In genomic region chr11:7609921-7610320, GRCm38 (mm10) we compare ENCODE assay signal across 25 mouse cellular contexts.
DNase-seq lines count a peak whose midpoint lies in the region; ATAC-seq and TF ChIP-seq lines count a peak whose summit lies in the region.
"Had no signal": no experiment of that assay in that cellular context is flagged by ENCODE, and none has a peak within 500 bp of the region (broad histone marks: within the 10 kb centered on the region; RNA-seq: fewer than 3 reads in every experiment).

No protein-coding gene starts in this region.

- H3K36me3 ChIP-seq in kidney, adult 2 months (ENCODE audit: control insufficient read depth, insufficient read depth, low read length): no peaks in the 10 kb centered on the region
- H3K36me3 ChIP-seq in kidney, embryonic 15.5 days: no peaks in the 10 kb centered on the region
- H3K36me3 ChIP-seq in midbrain, embryonic 16.5 days (ENCODE audit: control insufficient read depth, insufficient read depth, low read length): no peaks in the 10 kb centered on the region
- H3K36me3 ChIP-seq: forebrain, embryonic 10.5 days; hindbrain, embryonic 10.5 days; intestine, embryonic 15.5 days; limb, embryonic 15.5 days; liver, embryonic 15.5 days; neural tube, embryonic 13.5 days had no signal

- no peaks in the 10 kb centered on the region for H3K4me1 ChIP-seq in kidney, adult 2 months (ENCODE audit: control insufficient read depth, insufficient read depth, low read length)
- no peaks in the 10 kb centered on the region for H3K4me1 ChIP-seq in kidney, embryonic 15.5 days
- no peaks in the 10 kb centered on the region for H3K4me1 ChIP-seq in midbrain, embryonic 16.5 days (ENCODE audit: control insufficient read depth, insufficient read depth, low read length)
- H3K4me1 ChIP-seq: forebrain, embryonic 10.5 days; hindbrain, embryonic 10.5 days; intestine, embryonic 15.5 days; limb, embryonic 15.5 days; liver, embryonic 15.5 days; neural tube, embryonic 13.5 days had no signal

- H3K9ac ChIP-seq in kidney, embryonic 15.5 days: no peak overlapping the region
- no peak overlapping the region for H3K9ac ChIP-seq in midbrain, embryonic 16.5 days (ENCODE audit: low read depth, low read length)
- H3K9ac ChIP-seq: intestine, embryonic 15.5 days; limb, embryonic 15.5 days; liver, embryonic 15.5 days; neural tube, embryonic 13.5 days had no signal

- no peak overlapping the region for H3K4me2 ChIP-seq in kidney, embryonic 15.5 days
- H3K4me2 ChIP-seq in midbrain, embryonic 16.5 days (ENCODE audit: low read length): no peak overlapping the region
- H3K4me2 ChIP-seq: intestine, embryonic 15.5 days; limb, embryonic 15.5 days; liver, embryonic 15.5 days; neural tube, embryonic 13.5 days had no signal

- no peak overlapping the region for H3K27ac ChIP-seq in kidney, adult 2 months (ENCODE audit: insufficient read depth, low read depth, low read length)
- no peak overlapping the region for H3K27ac ChIP-seq in kidney, embryonic 15.5 days
- H3K27ac ChIP-seq in midbrain, embryonic 16.5 days (ENCODE audit: low read length): no peak overlapping the region
- H3K27ac ChIP-seq: forebrain, embryonic 10.5 days; hindbrain, embryonic 10.5 days; intestine, embryonic 15.5 days; limb, embryonic 15.5 days; liver, embryonic 15.5 days; neural tube, embryonic 13.5 days had no signal

- H3K4me3 ChIP-seq in kidney, adult 2 months (ENCODE audit: insufficient read depth, low read depth, low read length): no peak overlapping the region
- H3K4me3 ChIP-seq in kidney, embryonic 15.5 days (replicated peaks): no peak overlapping the region
- H3K4me3 ChIP-seq in midbrain, embryonic 16.5 days (ENCODE audit: low read depth, low read length): no peak overlapping the region
- H3K4me3 ChIP-seq: forebrain, embryonic 10.5 days; hindbrain, embryonic 10.5 days; intestine, embryonic 15.5 days; limb, embryonic 15.5 days; liver, embryonic 15.5 days; neural tube, embryonic 13.5 days had no signal

- no peak for TF ChIP-seq CTCF in kidney, adult 2 months (conservative IDR thresholded peaks at IDR 0.05; ENCODE audit: insufficient read depth, insufficient read length, low read depth, low read length)

- no peak for ATAC-seq in kidney, embryonic 15.5 days (replicated peaks; ENCODE audit: low FRiP score)
- no peak for ATAC-seq in midbrain, embryonic 16.5 days
- ATAC-seq: CD4-positive, CD25-positive, alpha-beta regulatory T cell, adult 4 months; forebrain, embryonic 16.5 days; hindbrain, embryonic 16.5 days; intestine, embryonic 15.5 days had no signal

- no peak for TF ChIP-seq POLR2A in kidney, adult 2 months (IDR thresholded peaks at IDR 0.05; ENCODE audit: low read depth, low read length)

- peak; percentile 23 for DNase-seq in gastrocnemius, adult 18-20 months (ENCODE audit: low spot score)
- no peak for DNase-seq in gastrocnemius, postnatal 25 days
- peak; percentile 85 for DNase-seq in kidney, adult 2 months
- peak; percentile 39 to 53 for DNase-seq in kidney, adult 8-10 months
- peak; percentile 46 to 67 for DNase-seq in kidney, postnatal 25 days
- DNase-seq: cerebellum, adult 18-20 months; cerebellum, postnatal 14 days; gastrocnemius, postnatal 14 days; left cerebral cortex, postnatal 4 days; lung, postnatal 14 days; midbrain, embryonic 14.5 days; retina, postnatal 1 day; right cerebral cortex, postnatal 25 days; spleen, adult 18-20 months had no signal

- H3K9me3 ChIP-seq in kidney, embryonic 15.5 days (replicated peaks): no peaks in the 10 kb centered on the region
- no peaks in the 10 kb centered on the region for H3K9me3 ChIP-seq in midbrain, embryonic 16.5 days (replicated peaks; ENCODE audit: control insufficient read depth, low read length, poor library complexity, severe bottlenecking)
- H3K9me3 ChIP-seq: forebrain, embryonic 10.5 days; hindbrain, embryonic 10.5 days; intestine, embryonic 15.5 days; limb, embryonic 15.5 days; liver, embryonic 15.5 days; neural tube, embryonic 13.5 days had no signal

- no peaks in the 10 kb centered on the region for H3K27me3 ChIP-seq in kidney, adult 2 months (replicated peaks; ENCODE audit: control insufficient read depth, insufficient read depth, low read length)
- H3K27me3 ChIP-seq in kidney, embryonic 15.5 days: no peaks in the 10 kb centered on the region
- no peaks in the 10 kb centered on the region for H3K27me3 ChIP-seq in midbrain, embryonic 16.5 days (ENCODE audit: control insufficient read depth, insufficient read depth, low read depth, low read length)
- H3K27me3 ChIP-seq: intestine, embryonic 15.5 days; limb, embryonic 15.5 days; liver, embryonic 15.5 days; neural tube, embryonic 13.5 days had no signal
